1 mouse cellular context compared by ENCODE assay signal in genomic region chr3:153791610-153792363, GRCm38 (mm10).
TF ChIP-seq lines count a peak whose summit lies in the region.

No protein-coding gene starts in this region.

TF ChIP-seq in MEL, 35 proteins besides CTCF, POLR2A, EP300 and RAD21 (continued from another document):
- TF ChIP-seq ZMIZ1 (IDR thresholded peaks at IDR 0.05; ENCODE audit: low read depth, low read length), result peak; percentile 96
- 0 out of 2 replicates have a peak, but pooled peaks have one; percentile 8 for TF ChIP-seq E2F4 (IDR thresholded peaks at IDR 0.05; ENCODE audit: borderline replicate concordance, low read depth, low read length)
- TF ChIP-seq USF2 (IDR thresholded peaks at IDR 0.05; ENCODE audit: borderline replicate concordance in 1 of 2, insufficient read depth in 1 of 2, low read depth in 1 of 2, low read length in 2 of 2), result no peak
- TF ChIP-seq GABPA (IDR thresholded peaks at IDR 0.05; ENCODE audit: low read depth, low read length), result peak; percentile 68
- TF ChIP-seq JUND (IDR thresholded peaks at IDR 0.05; ENCODE audit: low read depth, low read length), result peak; percentile 91
- no peak; the same call in 1 of the 2 replicates for TF ChIP-seq ELF1 (IDR thresholded peaks at IDR 0.05; ENCODE audit: low read depth, low read length)
- TF ChIP-seq ETS1 (IDR thresholded peaks at IDR 0.05; ENCODE audit: low read depth, low read length), result peak; percentile 97
- TF ChIP-seq CHD1 (IDR thresholded peaks at IDR 0.05; ENCODE audit: low read depth, low read length), result peak; percentile 97; the same call in 1 of the 2 replicates
- TF ChIP-seq MAFK (IDR thresholded peaks at IDR 0.05; ENCODE audit: borderline replicate concordance, low read depth, low read length), result peak; percentile 60
- peak; percentile 98 for TF ChIP-seq GATA1 (IDR thresholded peaks at IDR 0.05; ENCODE audit: low read depth, low read length)
- no peak; the same call in 1 of the 2 replicates for TF ChIP-seq POLR2AphosphoS5 (IDR thresholded peaks at IDR 0.05; ENCODE audit: borderline replicate concordance, low read depth, low read length)
- TF ChIP-seq ZNF384 (IDR thresholded peaks at IDR 0.05; ENCODE audit: low read depth, low read length), result peak; percentile 36
- TF ChIP-seq ZKSCAN1 (IDR thresholded peaks at IDR 0.05; ENCODE audit: low read depth, low read length), result peak; percentile 62; the same call in 1 of the 2 replicates
- peak; percentile 91 for TF ChIP-seq POLR2AphosphoS2 (IDR thresholded peaks at IDR 0.05; ENCODE audit: low read length)
